Mouse (Mus musculus) hindbrain, embryonic 11.5 days (tissue): Measurements from ENCODE around the gene Frem3. TPM values are rescaled to one million over a fixed set of nuclear protein-coding genes. Genes with fewer than 3 reads are reported as not detected.

Experiments
- ATAC-seq: fragments of 200-750 bp; cut with Nextera tagmentation; 2 replicates; pipeline ENCODE4 v1.8.0; 2017; ENCODE audit warnings: mild to moderate bottlenecking, moderate TSS enrichment, moderate library complexity; ENCODE audit not compliant: low FRiP score
- DNase-seq: peaks from one replicate; pipeline ENCODE4 v3.0.0-alpha.2; 2015; ENCODE audit warnings: low spot score
- H3K27ac ChIP-seq: fragments of 300-500 bp; sonication (generic); 2 replicates; pipeline ENCODE4 v1.5.1; 2014; ENCODE audit warnings: mild to moderate bottlenecking, low read depth, low read length
- H3K27me3 ChIP-seq: fragments of 300-500 bp; sonication (generic); 2 replicates; pipeline ENCODE4 v1.6.1; 2014; ENCODE audit warnings: mild to moderate bottlenecking, low read length, moderate library complexity, mixed read lengths; ENCODE audit not compliant: control insufficient read depth, insufficient read depth
- H3K36me3 ChIP-seq: fragments of 300-500 bp; sonication (generic); 2 replicates; pipeline ENCODE4 v1.6.1; 2014; ENCODE audit warnings: mild to moderate bottlenecking, low read length, moderate library complexity, mixed read lengths; ENCODE audit not compliant: control insufficient read depth, insufficient read depth
- H3K4me1 ChIP-seq: fragments of 300-500 bp; sonication (generic); replicated peaks from 2 replicates; pipeline ENCODE4 v1.6.1; 2014; ENCODE audit warnings: low read length, mixed read lengths; ENCODE audit not compliant: control insufficient read depth, insufficient read depth
- H3K4me2 ChIP-seq: fragments of 300-500 bp; sonication (generic); replicated peaks from 2 replicates; pipeline ENCODE4 v1.6.1; 2014; ENCODE audit warnings: mild to moderate bottlenecking, low read depth, low read length
- H3K4me3 ChIP-seq: fragments of 300-500 bp; sonication (generic); 2 replicates; pipeline ENCODE4 v1.5.1; 2014; ENCODE audit warnings: low read depth, low read length
- H3K9ac ChIP-seq: fragments of 300-500 bp; sonication (generic); 2 replicates; pipeline ENCODE4 v1.6.1; 2014; ENCODE audit warnings: low read depth, low read length
- H3K9me3 ChIP-seq: fragments of 300-500 bp; sonication (generic); 2 replicates; pipeline ENCODE4 v1.6.1; 2016; ENCODE audit warnings: low read length; ENCODE audit not compliant: control insufficient read depth
- WGBS: fragments of 180-500 bp; shearing (Covaris S2); extraction: QIAGEN DNeasy Blood & Tissue Kit; methylation state at CpG from one replicate; pipeline ENCODE4 v1.1.7; 2014; 5-methylcytosine and 5-hydroxymethylcytosine counted together
- polyA plus RNA-seq: library from polyadenylated mRNA; unstranded; fragments of >200 nt; fragmentation: Nextera tagmentation; extraction: Ambion mirVana; gene quantifications from 2 replicates; pipeline ENCODE4 v1.2.1, GENCODE M21; 2014

The Frem3 gene
- 0.03 TPM in 1 of 2 replicates, not detected in the other for polyA plus RNA-seq

- ATAC-seq = no peak
- no peak within 1 kb of the TSS for H3K9ac ChIP-seq
- H3K27me3 ChIP-seq = peaks cover 16% of the 10 kb centered on the region
- peak; percentile 23 for DNase-seq
- H3K4me2 ChIP-seq = peak within 1 kb of the TSS; percentile 37
- H3K4me3 ChIP-seq = peak within 1 kb of the TSS; percentile 13
- no peaks in the 10 kb centered on the region for H3K36me3 ChIP-seq
- no peak within 1 kb of the TSS for H3K27ac ChIP-seq
- no peaks in the 10 kb centered on the region for H3K9me3 ChIP-seq
- 3% methylated on average over 32 of the region's 32 CpGs for WGBS
- H3K4me1 ChIP-seq = peaks cover 7% of the 10 kb centered on the region
Observed at GRCm38 (mm10) chr8:80610549-80611440, at the start of gene Frem3. TSS of gene Frem3 (plus strand) at chr8:80611080.

GRCm38 (mm10) chr8:80564205-80564839, 46.6 kb upstream of the Frem3 start:
- ATAC-seq = 0 out of 2 replicates have a peak, but pooled peaks have one; percentile 22
- no peak overlapping the region for H3K27ac ChIP-seq

GRCm38 (mm10) chr8:80567471-80567870, 43.4 kb upstream of the Frem3 start:
- no peak overlapping the region for H3K27ac ChIP-seq
- WGBS = 93% methylated on average over 1 of the region's 1 CpGs
- ATAC-seq (no peak), DNase-seq (no peak)
- no peaks in the 10 kb centered on the region for H3K27me3 ChIP-seq
- no peak overlapping the region for H3K9ac ChIP-seq
- no peak overlapping the region for H3K4me3 ChIP-seq
- H3K9me3 ChIP-seq = no peaks in the 10 kb centered on the region
- H3K4me1 ChIP-seq = no peaks in the 10 kb centered on the region
- H3K4me2 ChIP-seq = no peak overlapping the region
- H3K36me3 ChIP-seq = no peaks in the 10 kb centered on the region

More at GRCm38 (mm10) chr8:80564205-80564839, 46.6 kb upstream of the Frem3 start:
- H3K4me2 ChIP-seq = no peak overlapping the region
- no peaks in the 10 kb centered on the region for H3K27me3 ChIP-seq
- H3K9me3 ChIP-seq = no peaks in the 10 kb centered on the region
- H3K9ac ChIP-seq = no peak overlapping the region
- H3K36me3 ChIP-seq = no peaks in the 10 kb centered on the region
- DNase-seq = no peak
- no peaks in the 10 kb centered on the region for H3K4me1 ChIP-seq
- no peak overlapping the region for H3K4me3 ChIP-seq
- 77% methylated on average over 3 of the region's 3 CpGs for WGBS

GRCm38 (mm10) chr8:80568243-80568995, 42.5 kb upstream of the Frem3 start:
- no peak overlapping the region for H3K4me2 ChIP-seq
- H3K27me3 ChIP-seq = no peaks in the 10 kb centered on the region
- WGBS = 68% methylated on average over 6 of the region's 6 CpGs
- H3K36me3 ChIP-seq = no peaks in the 10 kb centered on the region
- DNase-seq (no peak), ATAC-seq (no peak)
- H3K4me1 ChIP-seq = no peaks in the 10 kb centered on the region
- H3K9ac ChIP-seq = no peak overlapping the region
- no peak overlapping the region for H3K4me3 ChIP-seq
- no peaks in the 10 kb centered on the region for H3K9me3 ChIP-seq
- no peak overlapping the region for H3K27ac ChIP-seq

GRCm38 (mm10) chr8:80572417-80573061, 38.3 kb upstream of the Frem3 start:
- no peaks in the 10 kb centered on the region for H3K27me3 ChIP-seq
- H3K4me1 ChIP-seq = no peaks in the 10 kb centered on the region
- ATAC-seq = peak; percentile 33; the same call in 1 of the 2 replicates
- WGBS = 62% methylated on average over 1 of the region's 1 CpGs
- H3K36me3 ChIP-seq = no peaks in the 10 kb centered on the region
- H3K9ac ChIP-seq = no peak overlapping the region
- H3K27ac ChIP-seq = no peak overlapping the region
- no peak overlapping the region for H3K4me2 ChIP-seq
- no peak overlapping the region for H3K4me3 ChIP-seq
- H3K9me3 ChIP-seq = no peaks in the 10 kb centered on the region
- no peak for DNase-seq

- DNase-seq = no peak
- 80% methylated on average over 2 of the region's 2 CpGs for WGBS
- H3K9me3 ChIP-seq = no peaks in the 10 kb centered on the region
- no peaks in the 10 kb centered on the region for H3K36me3 ChIP-seq
- H3K9ac ChIP-seq = no peak overlapping the region
- no peak overlapping the region for H3K4me2 ChIP-seq
- no peak for ATAC-seq
- no peaks in the 10 kb centered on the region for H3K27me3 ChIP-seq
- H3K4me1 ChIP-seq = no peaks in the 10 kb centered on the region
- H3K4me3 ChIP-seq = no peak overlapping the region
- H3K27ac ChIP-seq = no peak overlapping the region
Observed at GRCm38 (mm10) chr8:80577126-80577525, 33.8 kb upstream of the Frem3 start.

GRCm38 (mm10) chr8:80579038-80579437, 31.8 kb upstream of the Frem3 start:
- WGBS = 83% methylated on average over 1 of the region's 1 CpGs
- no peak overlapping the region for H3K4me2 ChIP-seq
- no peaks in the 10 kb centered on the region for H3K4me1 ChIP-seq
- H3K4me3 ChIP-seq = no peak overlapping the region
- no peak overlapping the region for H3K27ac ChIP-seq
- H3K27me3 ChIP-seq = no peaks in the 10 kb centered on the region
- no peak for DNase-seq
- H3K9ac ChIP-seq = no peak overlapping the region
- H3K36me3 ChIP-seq = no peaks in the 10 kb centered on the region
- no peaks in the 10 kb centered on the region for H3K9me3 ChIP-seq
- ATAC-seq = no peak

- Histone ChIP-seq H3K9ac (no peak overlapping the region), H3K4me2 (no peak overlapping the region)
- WGBS = 84% methylated on average over 5 of the region's 5 CpGs
Observed at GRCm38 (mm10) chr8:80592626-80593025, 18.3 kb upstream of the Frem3 start.

More at GRCm38 (mm10) chr8:80592626-80593025, 18.3 kb upstream of the Frem3 start:
- no peak overlapping the region for H3K4me3 ChIP-seq
- H3K9me3 ChIP-seq = no peaks in the 10 kb centered on the region
- H3K36me3 ChIP-seq = no peaks in the 10 kb centered on the region
- no peaks in the 10 kb centered on the region for H3K4me1 ChIP-seq
- no peaks in the 10 kb centered on the region for H3K27me3 ChIP-seq
- DNase-seq (no peak), ATAC-seq (no peak)
- H3K27ac ChIP-seq = no peak overlapping the region
